Mouse (Mus musculus): Measurements from ENCODE around the gene H2afv. TPM values are rescaled to one million over a fixed set of nuclear protein-coding genes. Genes with fewer than 3 reads are reported as not detected.

Gene H2afv
- polyA plus RNA-seq, 1 experiment from 2014 or later, result 415 TPM

DNA sequence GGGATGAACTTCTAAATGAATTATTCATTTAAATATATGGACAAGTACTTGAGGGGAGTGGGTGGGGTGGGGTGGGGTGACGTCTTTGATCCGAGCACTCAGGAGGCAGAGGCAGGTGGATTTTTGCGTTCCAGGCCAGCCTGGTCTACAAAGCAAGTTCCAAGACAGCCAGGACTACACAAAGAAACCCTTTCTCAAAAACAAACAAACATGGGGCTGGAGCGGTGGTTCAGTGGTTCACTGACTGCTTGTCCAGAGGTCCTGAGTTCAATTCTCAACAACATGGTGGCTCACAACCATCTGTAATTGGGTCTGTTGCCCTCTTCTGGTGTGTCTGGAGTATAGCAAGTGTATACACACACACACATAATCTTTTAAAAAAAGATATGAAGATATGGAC lies 1.2 kb upstream of the H2afv start:
- Histone ChIP-seq H3K4me3 (ENCODE audit: low read length) (no peak overlapping the region), H3K36me3 (ENCODE audit: control insufficient read depth, insufficient read depth, low read length) (no peaks in the 10 kb centered on the region), H3K4me2 (ENCODE audit: low read depth, low read length) (no peak overlapping the region), H3K27me3 (replicated peaks; ENCODE audit: control insufficient read depth, insufficient read depth, low read length) (no peaks in the 10 kb centered on the region), H3K9ac (ENCODE audit: low read depth, low read length) (no peak overlapping the region), H3K4me1 (ENCODE audit: control insufficient read depth, insufficient read depth, low read length) (no peaks in the 10 kb centered on the region), H3K27ac (ENCODE audit: low read length) (no peak overlapping the region), H3K9me3 (ENCODE audit: control insufficient read depth, low read length) (no peaks in the 10 kb centered on the region; the same call in 1 of the 2 replicates)
- ATAC-seq, result no peak
- 82% methylated on average over 4 of the region's 4 CpGs for WGBS

GRCm38 (mm10) chr11:6443727-6444076 lies 541 bp downstream of the H2afv start:
- under 1% methylated on average over 10 of the region's 10 CpGs for WGBS
- peak overlapping the region; percentile 81 for H3K4me3 ChIP-seq (ENCODE audit: low read length)
- H3K27ac ChIP-seq (ENCODE audit: low read length), result peak overlapping the region; percentile 95

DNA sequence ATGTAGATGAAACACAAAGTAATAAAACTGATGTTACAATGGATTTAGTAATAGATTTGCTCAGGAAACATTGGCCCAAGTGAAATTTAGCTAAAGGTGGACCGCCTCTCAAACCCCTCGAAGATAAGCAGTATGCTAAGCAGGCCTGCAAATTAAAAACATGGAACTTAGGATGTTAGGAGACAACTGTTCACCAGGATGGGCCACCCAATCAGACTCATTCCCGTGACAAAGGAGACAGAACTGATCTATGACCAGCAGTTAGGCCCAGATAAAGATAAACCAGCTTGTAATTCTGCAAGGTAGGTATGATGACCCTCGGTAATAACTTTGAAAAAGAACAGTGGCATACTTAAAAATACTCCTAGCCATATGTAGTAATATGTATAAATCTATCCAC lies 1.1 kb downstream of the H2afv start:
- Histone ChIP-seq H3K36me3 (ENCODE audit: control insufficient read depth, insufficient read depth, low read length) (no peaks in the 10 kb centered on the region), H3K9ac (ENCODE audit: low read depth, low read length) (peak overlapping the region; percentile 93), H3K27ac (ENCODE audit: low read length) (peak overlapping the region; percentile 95), H3K4me1 (ENCODE audit: control insufficient read depth, insufficient read depth, low read length) (no peaks in the 10 kb centered on the region), H3K27me3 (replicated peaks; ENCODE audit: control insufficient read depth, insufficient read depth, low read length) (no peaks in the 10 kb centered on the region), H3K4me2 (ENCODE audit: low read depth, low read length) (peak overlapping the region; percentile 66), H3K9me3 (ENCODE audit: control insufficient read depth, low read length) (no peaks in the 10 kb centered on the region; the same call in 1 of the 2 replicates), H3K4me3 (ENCODE audit: low read length) (peak overlapping the region; percentile 81)
- ATAC-seq, result no peak
- 41% methylated on average over 4 of the region's 4 CpGs for WGBS

More at GRCm38 (mm10) chr11:6443727-6444076, 541 bp downstream of the H2afv start:
- H3K4me1 ChIP-seq (ENCODE audit: control insufficient read depth, insufficient read depth, low read length), result no peaks in the 10 kb centered on the region
- no peaks in the 10 kb centered on the region for H3K36me3 ChIP-seq (ENCODE audit: control insufficient read depth, insufficient read depth, low read length)
- H3K9me3 ChIP-seq (ENCODE audit: control insufficient read depth, low read length), result no peaks in the 10 kb centered on the region; the same call in 1 of the 2 replicates
- no peaks in the 10 kb centered on the region for H3K27me3 ChIP-seq (replicated peaks; ENCODE audit: control insufficient read depth, insufficient read depth, low read length)
- no peak for ATAC-seq
- peak overlapping the region; percentile 93 for H3K9ac ChIP-seq (ENCODE audit: low read depth, low read length)
- peak overlapping the region; percentile 66 for H3K4me2 ChIP-seq (ENCODE audit: low read depth, low read length)

- Histone ChIP-seq H3K27me3 (replicated peaks; ENCODE audit: control insufficient read depth, insufficient read depth, low read length) (no peaks in the 10 kb centered on the region), H3K4me2 (ENCODE audit: low read depth, low read length) (no peak overlapping the region), H3K4me1 (ENCODE audit: control insufficient read depth, insufficient read depth, low read length) (no peaks in the 10 kb centered on the region), H3K36me3 (ENCODE audit: control insufficient read depth, insufficient read depth, low read length) (peaks cover 3% of the 10 kb centered on the region; the same call in 1 of the 2 replicates), H3K4me3 (ENCODE audit: low read length) (no peak overlapping the region), H3K27ac (ENCODE audit: low read length) (no peak overlapping the region), H3K9ac (ENCODE audit: low read depth, low read length) (no peak overlapping the region), H3K9me3 (ENCODE audit: control insufficient read depth, low read length) (no peaks in the 10 kb centered on the region; the same call in 1 of the 2 replicates)
- ATAC-seq, result no peak
- WGBS, result 78% methylated on average over 4 of the region's 4 CpGs
Observed at GRCm38 (mm10) chr11:6442566-6442965, 1.7 kb downstream of the H2afv start.

- no peak for ATAC-seq
- H3K4me3 ChIP-seq (ENCODE audit: low read length), result no peak overlapping the region
- H3K4me1 ChIP-seq (ENCODE audit: control insufficient read depth, insufficient read depth, low read length), result no peaks in the 10 kb centered on the region
- H3K27me3 ChIP-seq (replicated peaks; ENCODE audit: control insufficient read depth, insufficient read depth, low read length), result no peaks in the 10 kb centered on the region
- WGBS, result 91% methylated on average over 4 of the region's 4 CpGs
- no peaks in the 10 kb centered on the region; the same call in 1 of the 2 replicates for H3K9me3 ChIP-seq (ENCODE audit: control insufficient read depth, low read length)
- no peak overlapping the region for H3K9ac ChIP-seq (ENCODE audit: low read depth, low read length)
- H3K36me3 ChIP-seq (ENCODE audit: control insufficient read depth, insufficient read depth, low read length), result peaks cover 10% of the 10 kb centered on the region; the same call in 1 of the 2 replicates
- no peak overlapping the region for H3K27ac ChIP-seq (ENCODE audit: low read length)
- H3K4me2 ChIP-seq (ENCODE audit: low read depth, low read length), result no peak overlapping the region
Observed at GRCm38 (mm10) chr11:6440171-6440570, 4.1 kb downstream of the H2afv start.

DNA sequence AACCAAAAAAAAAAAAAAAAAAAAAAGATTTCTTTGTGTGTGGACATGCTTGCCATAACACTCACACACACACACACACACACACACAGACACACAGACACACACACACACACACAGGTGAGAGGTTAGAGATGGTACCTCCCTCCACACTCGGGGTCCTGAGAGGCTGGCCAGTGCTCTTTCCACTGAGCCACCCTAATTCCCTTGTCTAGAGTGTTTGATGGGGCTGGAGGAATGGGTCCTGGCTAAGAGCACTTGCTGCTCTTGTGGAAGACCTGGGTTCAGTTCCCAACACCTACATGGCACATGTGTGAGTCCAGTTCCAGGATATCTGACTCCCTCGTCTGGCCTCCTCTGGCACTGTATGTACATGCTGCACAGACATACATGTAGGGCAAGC lies 6.6 kb downstream of the H2afv start:
- Histone ChIP-seq H3K9ac (ENCODE audit: low read depth, low read length) (no peak overlapping the region), H3K4me1 (ENCODE audit: control insufficient read depth, insufficient read depth, low read length) (no peaks in the 10 kb centered on the region), H3K27ac (ENCODE audit: low read length) (no peak overlapping the region), H3K4me2 (ENCODE audit: low read depth, low read length) (no peak overlapping the region), H3K36me3 (ENCODE audit: control insufficient read depth, insufficient read depth, low read length) (peaks cover 10% of the 10 kb centered on the region; the same call in 1 of the 2 replicates), H3K4me3 (ENCODE audit: low read length) (no peak overlapping the region), H3K27me3 (replicated peaks; ENCODE audit: control insufficient read depth, insufficient read depth, low read length) (no peaks in the 10 kb centered on the region), H3K9me3 (ENCODE audit: control insufficient read depth, low read length) (no peaks in the 10 kb centered on the region; the same call in 1 of the 2 replicates)
- no peak for ATAC-seq
- WGBS, result 95% methylated on average over 2 of the region's 2 CpGs

- no peak overlapping the region for H3K9ac ChIP-seq (ENCODE audit: low read depth, low read length)
- ATAC-seq, result peak; percentile 24; the same call in 1 of the 2 replicates
- no peaks in the 10 kb centered on the region; the same call in 1 of the 2 replicates for H3K9me3 ChIP-seq (ENCODE audit: control insufficient read depth, low read length)
- H3K27me3 ChIP-seq (replicated peaks; ENCODE audit: control insufficient read depth, insufficient read depth, low read length), result no peaks in the 10 kb centered on the region
- peaks cover 10% of the 10 kb centered on the region; the same call in 1 of the 2 replicates for H3K36me3 ChIP-seq (ENCODE audit: control insufficient read depth, insufficient read depth, low read length)
- no peak overlapping the region for H3K27ac ChIP-seq (ENCODE audit: low read length)
- 74% methylated on average over 8 of the region's 8 CpGs for WGBS
- H3K4me2 ChIP-seq (ENCODE audit: low read depth, low read length), result no peak overlapping the region
- H3K4me1 ChIP-seq (ENCODE audit: control insufficient read depth, insufficient read depth, low read length), result no peaks in the 10 kb centered on the region
- H3K4me3 ChIP-seq (ENCODE audit: low read length), result no peak overlapping the region
Observed at GRCm38 (mm10) chr11:6436442-6436841, 7.8 kb downstream of the H2afv start.

DNA sequence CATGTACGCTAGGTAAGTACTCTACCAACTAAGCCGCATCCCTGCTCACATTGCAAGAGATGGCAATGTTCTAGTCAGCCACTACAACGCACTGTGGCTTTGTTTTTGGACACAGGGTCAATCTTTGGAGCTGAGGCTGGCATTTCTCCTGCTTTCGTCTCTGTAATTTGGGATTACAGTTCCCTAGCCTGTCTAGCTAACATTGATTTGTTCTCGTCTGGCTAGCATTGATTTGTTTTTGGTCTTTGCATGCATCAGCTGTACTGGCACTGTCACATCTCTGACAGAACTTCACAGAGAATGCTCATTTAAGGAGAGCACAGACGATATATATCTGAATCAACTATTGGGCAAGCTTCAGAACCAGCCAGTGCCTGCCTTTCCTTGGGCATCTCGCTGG lies 14.1 kb downstream of the H2afv start:
- 93% methylated on average over 7 of the region's 7 CpGs for WGBS
- Histone ChIP-seq H3K4me1 (ENCODE audit: control insufficient read depth, insufficient read depth, low read length) (no peaks in the 10 kb centered on the region), H3K36me3 (ENCODE audit: control insufficient read depth, insufficient read depth, low read length) (peaks cover 13% of the 10 kb centered on the region), H3K9ac (ENCODE audit: low read depth, low read length) (no peak overlapping the region), H3K4me2 (ENCODE audit: low read depth, low read length) (no peak overlapping the region), H3K4me3 (ENCODE audit: low read length) (no peak overlapping the region), H3K9me3 (ENCODE audit: control insufficient read depth, low read length) (no peaks in the 10 kb centered on the region), H3K27ac (ENCODE audit: low read length) (no peak overlapping the region), H3K27me3 (replicated peaks; ENCODE audit: control insufficient read depth, insufficient read depth, low read length) (no peaks in the 10 kb centered on the region)
- ATAC-seq, result no peak

DNA sequence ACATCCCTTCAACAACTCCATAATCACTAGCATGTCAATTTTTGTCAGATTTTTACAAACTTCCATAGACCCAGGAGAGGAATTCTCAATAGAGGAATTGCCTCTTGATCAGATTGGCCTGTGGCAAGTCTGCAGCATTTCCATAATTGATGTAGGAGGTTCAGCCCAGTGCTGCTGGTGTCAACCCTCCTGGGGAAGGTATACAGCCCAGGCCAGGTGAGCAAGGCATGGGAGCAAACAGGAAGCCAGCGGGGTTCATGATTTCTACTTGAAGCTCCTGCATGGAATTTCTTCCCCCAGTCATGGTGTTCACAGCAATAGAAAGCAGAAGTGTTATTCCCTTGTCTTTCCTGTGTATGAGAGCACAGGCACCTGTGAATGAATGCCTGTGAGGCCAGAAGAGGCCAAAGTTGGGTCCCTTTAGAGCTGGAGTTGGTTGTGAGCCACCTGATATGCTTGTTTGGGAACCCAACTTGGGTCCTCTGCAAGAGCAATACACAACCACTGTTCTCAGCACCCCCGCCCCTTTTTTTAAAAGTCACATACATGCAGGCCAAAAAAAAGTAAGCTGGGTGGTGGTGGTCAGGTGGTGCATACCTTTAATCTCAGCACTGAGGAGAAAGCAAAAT lies 23.4 kb downstream of the H2afv start:
- ATAC-seq, result no peak
- Histone ChIP-seq H3K27me3 (replicated peaks; ENCODE audit: control insufficient read depth, insufficient read depth, low read length) (no peaks in the 10 kb centered on the region), H3K27ac (ENCODE audit: low read length) (peak overlapping the region; percentile 28; the same call in 1 of the 2 replicates), H3K4me3 (ENCODE audit: low read length) (no peak overlapping the region), H3K9me3 (ENCODE audit: control insufficient read depth, low read length) (no peaks in the 10 kb centered on the region), H3K4me1 (ENCODE audit: control insufficient read depth, insufficient read depth, low read length) (peaks cover 7% of the 10 kb centered on the region), H3K4me2 (ENCODE audit: low read depth, low read length) (no peak overlapping the region), H3K9ac (ENCODE audit: low read depth, low read length) (no peak overlapping the region), H3K36me3 (ENCODE audit: control insufficient read depth, insufficient read depth, low read length) (peaks cover 6% of the 10 kb centered on the region; the same call in 1 of the 2 replicates)
- WGBS, result 74% methylated on average over 2 of the region's 2 CpGs

Measured in intestine, embryonic 16.5 days (tissue).